Mouse (Mus musculus) liver, embryonic 16.5 days (tissue): ENCODE measurements around the gene Tmem131. TPM values are rescaled to one million over a fixed set of nuclear protein-coding genes. Genes with fewer than 3 reads are reported as not detected.

ENCODE experiments used
- ATAC-seq: fragments of 200-750 bp; cut with Nextera tagmentation; 2 replicates; pipeline ENCODE4 v1.8.0; 2017; ENCODE audit warnings: low read depth, mild to moderate bottlenecking, moderate number of reproducible peaks, moderate library complexity
- H3K27ac ChIP-seq: fragments of 300-500 bp; sonication (generic); 2 replicates; pipeline ENCODE4 v1.5.1; 2014; ENCODE audit warnings: mild to moderate bottlenecking, low read length
- H3K27me3 ChIP-seq: fragments of 300-500 bp; sonication (generic); 2 replicates; pipeline ENCODE4 v1.6.1; 2014; ENCODE audit warnings: low read depth, low read length, mixed read lengths; ENCODE audit not compliant: control insufficient read depth, insufficient read depth
- H3K36me3 ChIP-seq: fragments of 300-500 bp; sonication (generic); 2 replicates; pipeline ENCODE4 v1.6.1; 2014; ENCODE audit warnings: mild to moderate bottlenecking; ENCODE audit not compliant: control insufficient read depth, insufficient read depth
- H3K4me1 ChIP-seq: fragments of 300-500 bp; sonication (generic); 2 replicates; pipeline ENCODE4 v1.6.1; 2014; ENCODE audit warnings: low read depth, low read length, mixed read lengths; ENCODE audit not compliant: control insufficient read depth
- H3K4me2 ChIP-seq: fragments of 300-500 bp; sonication (generic); 2 replicates; pipeline ENCODE4 v1.6.1; 2014; ENCODE audit warnings: low read depth, low read length, mixed read lengths
- H3K4me3 ChIP-seq: fragments of 300-500 bp; sonication (generic); 2 replicates; pipeline ENCODE4 v1.5.1; 2014; ENCODE audit warnings: low read depth, mild to moderate bottlenecking, low read length
- H3K9ac ChIP-seq: fragments of 300-500 bp; sonication (generic); 2 replicates; pipeline ENCODE4 v1.6.1; 2014; ENCODE audit warnings: low read depth, low read length
- H3K9me3 ChIP-seq: fragments of 300-500 bp; sonication (generic); replicated peaks from 2 replicates; pipeline ENCODE4 v1.6.1; 2016; ENCODE audit warnings: low read length; ENCODE audit not compliant: control insufficient read depth
- WGBS: fragments of 180-500 bp; shearing (Covaris S2); extraction: QIAGEN DNeasy Blood & Tissue Kit; methylation state at CpG from one replicate; pipeline ENCODE4 v1.1.7; 2014; ENCODE audit not compliant: insufficient replicate concordance; 5-methylcytosine and 5-hydroxymethylcytosine counted together
- polyA plus RNA-seq: library from polyadenylated mRNA; unstranded; fragments of >200 nt; fragmentation: Nextera tagmentation; extraction: Ambion mirVana; gene quantifications from 2 replicates; pipeline ENCODE4 v1.2.1, GENCODE M21; 2015

The Tmem131 gene
- polyA plus RNA-seq, 1 experiment from 2014 or later: 8.8 TPM

DNA sequence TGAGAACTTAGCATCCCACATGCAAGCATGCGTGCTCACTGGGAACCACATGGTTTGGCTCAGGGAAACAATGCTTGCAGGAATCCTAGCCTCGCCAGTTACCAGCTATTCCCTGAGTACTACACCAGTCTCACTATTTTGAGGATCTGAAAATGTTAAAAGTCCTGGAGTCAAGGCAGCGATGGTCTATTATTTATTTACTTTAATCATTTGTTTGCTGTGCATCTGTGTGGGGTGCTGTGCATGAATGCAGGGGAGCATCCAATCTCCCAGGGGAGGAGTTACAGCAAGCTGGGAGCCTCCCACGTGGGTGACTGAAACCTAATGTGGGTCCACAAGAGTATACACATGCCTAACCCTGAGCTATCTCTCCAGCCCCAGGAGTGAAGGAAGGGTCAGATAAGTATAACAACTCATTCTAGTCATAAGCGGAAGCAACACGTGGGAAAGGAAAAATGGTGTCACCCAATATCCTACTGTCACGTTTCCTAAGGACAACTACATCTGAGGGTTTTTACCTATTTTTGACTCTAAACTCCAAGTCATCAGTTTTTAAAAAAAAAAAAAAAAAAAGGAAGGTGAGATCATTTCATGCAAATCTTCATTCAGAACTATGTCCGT, 9.4 kb downstream of the Tmem131 start:
- ATAC-seq: peak; percentile 92
- H3K4me2 ChIP-seq: peak overlapping the region; percentile 62
- no peaks in the 10 kb centered on the region for H3K36me3 ChIP-seq
- H3K4me1 ChIP-seq: peaks cover 62% of the 10 kb centered on the region
- no peaks in the 10 kb centered on the region for H3K9me3 ChIP-seq
- peak overlapping the region; percentile 69 for H3K27ac ChIP-seq
- WGBS: 43% methylated on average over 8 of the region's 8 CpGs
- H3K4me3 ChIP-seq: peak overlapping the region; percentile 97
- peak overlapping the region; percentile 47 for H3K9ac ChIP-seq
- no peaks in the 10 kb centered on the region for H3K27me3 ChIP-seq

DNA sequence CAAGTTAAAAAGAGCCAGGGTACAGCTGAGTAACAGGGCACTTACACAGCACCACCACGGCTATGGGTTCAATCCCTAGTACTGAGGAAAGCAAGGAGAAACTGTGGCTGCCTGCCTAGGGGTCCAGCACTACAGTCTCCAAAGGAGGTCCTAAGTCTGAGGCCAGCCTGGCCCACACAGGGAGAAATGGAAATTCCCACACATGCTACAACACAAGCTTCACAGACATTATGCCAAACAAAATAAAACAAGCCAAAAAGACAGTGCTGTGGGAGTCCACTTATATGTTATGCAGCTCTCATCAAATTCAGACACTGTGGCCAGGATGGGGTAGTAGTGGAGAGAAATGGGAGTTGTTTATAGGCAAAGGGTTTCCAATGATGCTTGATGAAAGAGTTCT, 11.2 kb downstream of the Tmem131 start:
- H3K36me3 ChIP-seq: no peaks in the 10 kb centered on the region
- H3K9ac ChIP-seq: no peak overlapping the region
- ATAC-seq: no peak
- 81% methylated on average over 1 of the region's 1 CpGs for WGBS
- 0 out of 2 replicates have a peak overlapping the region, but pooled peaks have one; percentile 0 for H3K27ac ChIP-seq
- H3K4me1 ChIP-seq: peaks cover 75% of the 10 kb centered on the region
- H3K27me3 ChIP-seq: no peaks in the 10 kb centered on the region
- no peaks in the 10 kb centered on the region for H3K9me3 ChIP-seq
- no peak overlapping the region for H3K4me2 ChIP-seq
- no peak overlapping the region for H3K4me3 ChIP-seq

- peaks cover 80% of the 10 kb centered on the region for H3K4me1 ChIP-seq
- no peak overlapping the region for H3K9ac ChIP-seq
- H3K27ac ChIP-seq: no peak overlapping the region
- no peaks in the 10 kb centered on the region for H3K27me3 ChIP-seq
- WGBS: 78% methylated on average over 8 of the region's 8 CpGs
- no peak for ATAC-seq
- H3K4me2 ChIP-seq: no peak overlapping the region
- no peaks in the 10 kb centered on the region for H3K36me3 ChIP-seq
- no peak overlapping the region for H3K4me3 ChIP-seq
- H3K9me3 ChIP-seq: no peaks in the 10 kb centered on the region
Observed at GRCm38 (mm10) chr1:36930911-36931310, 12.6 kb downstream of the Tmem131 start.

DNA sequence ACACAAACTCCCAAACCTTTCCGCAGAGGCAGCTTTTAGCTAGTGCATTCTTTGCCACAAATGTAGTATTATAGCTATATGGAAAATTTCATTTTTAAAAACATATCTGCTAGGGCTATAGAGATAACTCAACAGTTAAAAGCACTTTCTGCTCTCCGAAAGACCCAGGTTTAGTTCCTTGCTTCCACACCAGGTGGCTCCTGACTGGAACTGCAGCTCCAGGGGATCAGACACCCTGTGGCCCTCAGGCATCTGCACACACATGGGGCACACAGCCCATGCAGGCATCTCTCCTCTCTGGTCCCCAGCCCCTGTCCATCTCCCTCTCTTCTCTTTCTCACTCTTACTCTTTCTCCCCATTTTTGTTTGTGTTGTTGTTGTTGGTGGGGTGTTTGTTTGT, 13.5 kb downstream of the Tmem131 start:
- Histone ChIP-seq H3K27ac (no peak overlapping the region), H3K9ac (no peak overlapping the region), H3K9me3 (no peaks in the 10 kb centered on the region), H3K4me3 (no peak overlapping the region), H3K4me1 (peaks cover 75% of the 10 kb centered on the region), H3K4me2 (no peak overlapping the region), H3K27me3 (no peaks in the 10 kb centered on the region), H3K36me3 (no peaks in the 10 kb centered on the region)
- no peak for ATAC-seq
- 67% methylated on average over 2 of the region's 2 CpGs for WGBS

GRCm38 (mm10) chr1:36928357-36929330, 14.8 kb downstream of the Tmem131 start:
- Histone ChIP-seq H3K4me1 (peaks cover 75% of the 10 kb centered on the region), H3K9me3 (no peaks in the 10 kb centered on the region), H3K36me3 (no peaks in the 10 kb centered on the region), H3K27me3 (no peaks in the 10 kb centered on the region), H3K27ac (peak overlapping the region; percentile 1; the same call in 1 of the 2 replicates), H3K9ac (no peak overlapping the region), H3K4me3 (no peak overlapping the region), H3K4me2 (no peak overlapping the region)
- no peak for ATAC-seq
- WGBS: 72% methylated on average over 6 of the region's 6 CpGs

DNA sequence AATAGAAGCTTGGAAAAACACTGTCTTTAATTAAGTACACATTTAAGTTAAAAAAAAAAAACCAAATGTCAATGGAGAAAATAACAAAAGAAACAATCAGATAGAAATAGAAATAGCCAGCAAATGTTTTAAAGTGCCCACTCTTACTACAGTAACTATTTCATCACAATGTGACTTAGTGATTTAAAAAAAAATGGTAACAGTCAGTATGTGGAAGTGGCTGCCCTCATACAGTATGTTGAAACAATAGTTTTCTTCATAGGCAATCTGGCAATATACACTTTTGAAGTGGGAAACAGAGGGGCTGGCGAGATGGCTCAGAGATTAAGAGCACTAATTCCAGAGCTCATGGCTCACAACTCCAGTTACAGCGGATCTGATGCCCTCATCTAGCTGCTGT, 15.9 kb downstream of the Tmem131 start:
- Histone ChIP-seq H3K4me2 (no peak overlapping the region), H3K36me3 (no peaks in the 10 kb centered on the region), H3K27ac (no peak overlapping the region), H3K27me3 (no peaks in the 10 kb centered on the region), H3K9ac (no peak overlapping the region), H3K4me1 (peaks cover 78% of the 10 kb centered on the region), H3K4me3 (no peak overlapping the region), H3K9me3 (no peaks in the 10 kb centered on the region)
- WGBS: 83% methylated on average over 2 of the region's 2 CpGs
- ATAC-seq: no peak

- peak; percentile 40 for ATAC-seq
- Histone ChIP-seq H3K36me3 (no peaks in the 10 kb centered on the region), H3K27ac (peak overlapping the region; percentile 72), H3K9ac (peak overlapping the region; percentile 50; the same call in 1 of the 2 replicates), H3K4me3 (peak overlapping the region; percentile 26; the same call in 1 of the 2 replicates), H3K27me3 (no peaks in the 10 kb centered on the region), H3K4me1 (peaks cover 81% of the 10 kb centered on the region), H3K9me3 (no peaks in the 10 kb centered on the region), H3K4me2 (peak overlapping the region; percentile 45)
- 21% methylated on average over 6 of the region's 6 CpGs for WGBS
Observed at GRCm38 (mm10) chr1:36926738-36927137, 16.7 kb downstream of the Tmem131 start.

GRCm38 (mm10) chr1:36926246-36926645, 17.2 kb downstream of the Tmem131 start:
- H3K27me3 ChIP-seq: no peaks in the 10 kb centered on the region
- H3K27ac ChIP-seq: peak overlapping the region; percentile 72
- H3K36me3 ChIP-seq: no peaks in the 10 kb centered on the region
- no peak for ATAC-seq
- WGBS: 50% methylated on average over 4 of the region's 4 CpGs
- H3K4me3 ChIP-seq: no peak overlapping the region
- H3K4me1 ChIP-seq: peaks cover 86% of the 10 kb centered on the region
- no peak overlapping the region; the same call in 1 of the 2 replicates for H3K9ac ChIP-seq
- no peaks in the 10 kb centered on the region for H3K9me3 ChIP-seq
- H3K4me2 ChIP-seq: peak overlapping the region; percentile 45; the same call in 1 of the 2 replicates
